In genomic region chr4:42675415-42675814, GRCm38 (mm10) we compare ENCODE assay signal across 12 mouse cellular contexts. TPM values are rescaled to one million over a fixed set of nuclear protein-coding genes. Genes with fewer than 3 reads are reported as not detected.
"Had no signal": no experiment of that assay in that cellular context is flagged by ENCODE, and none has a peak within 500 bp of the region (broad histone marks: within the 10 kb centered on the region; RNA-seq: fewer than 3 reads in every experiment).

No protein-coding gene starts in this region.

RNA-seq across cellular contexts. Expression of gene Il11ra2, which starts 13.7 kb away (rescaled TPM):
- polyA plus RNA-seq: neural tube, embryonic 13.5 days; neural tube, embryonic 14.5 days; neural tube, embryonic 15.5 days; small intestine, adult 2 months; spleen, adult 2 months; stomach, embryonic 14.5 days; stomach, embryonic 15.5 days; stomach, embryonic 16.5 days; stomach, postnatal 0 days had no signal

RNA-seq across cellular contexts. Expression of gene Ccl27b, which starts 20.4 kb away (rescaled TPM):
- polyA plus RNA-seq: neural tube, embryonic 13.5 days; neural tube, embryonic 14.5 days; neural tube, embryonic 15.5 days; small intestine, adult 2 months; spleen, adult 2 months; stomach, embryonic 14.5 days; stomach, embryonic 15.5 days; stomach, embryonic 16.5 days; stomach, postnatal 0 days; thymus, adult 2 months; thymus, postnatal 0 days; urinary bladder, adult 2 months had no signal

RNA-seq across cellular contexts. Expression of gene Gm2564, which starts 45.9 kb away (rescaled TPM):
- polyA plus RNA-seq: neural tube, embryonic 13.5 days; neural tube, embryonic 14.5 days; neural tube, embryonic 15.5 days; stomach, embryonic 14.5 days had no signal

RNA-seq across cellular contexts. Expression of gene 4930578G10Rik, which starts 59.9 kb away (rescaled TPM):
- polyA plus RNA-seq: small intestine, adult 2 months; stomach, embryonic 15.5 days; stomach, postnatal 0 days; thymus, adult 2 months; thymus, postnatal 0 days; urinary bladder, adult 2 months had no signal
